Mouse (Mus musculus): ENCODE measurements around the gene Prpf4b.
"Not testable (repeated sequence)": the region's sequence is repeated elsewhere in the genome, so short reads cannot be mapped to it uniquely, and the experiment has no call there.

The Prpf4b gene

GRCm38 (mm10) chr13:34934931-34935644 is 60.0 kb downstream of the Prpf4b start:
- no peak for DNase-seq (ENCODE audit: low spot score in 2 of 2)

- no peak for DNase-seq (ENCODE audit: low spot score in 2 of 2)
Observed at GRCm38 (mm10) chr13:34942370-34942769, 67.3 kb downstream of the Prpf4b start.

- DNase-seq (ENCODE audit: low spot score in 2 of 2): not testable (repeated sequence)
Observed at GRCm38 (mm10) chr13:34951437-34951836, 76.3 kb downstream of the Prpf4b start.

Measured in urinary bladder, postnatal 36 days (tissue).